Mouse (Mus musculus) G1E-ER4 (cell line): Measurements from ENCODE around the gene Zic5. TPM values are rescaled to one million over a fixed set of nuclear protein-coding genes. Genes with fewer than 3 reads are reported as not detected.

ENCODE experiments used
- GATA1 ChIP-seq: IDR thresholded peaks from one replicate; pipeline ENCODE4 v1.8.0; 2012; ENCODE audit warnings: low read length, inconsistent platforms
- polyA plus RNA-seq: library from polyadenylated mRNA; stranded (reverse); fragments of >175 nt; gene quantifications from 2 replicates; pipeline ENCODE4 v1.2.3, GENCODE M21; 2012

The Zic5 gene
- polyA plus RNA-seq, 1 experiment = not detected

DNA sequence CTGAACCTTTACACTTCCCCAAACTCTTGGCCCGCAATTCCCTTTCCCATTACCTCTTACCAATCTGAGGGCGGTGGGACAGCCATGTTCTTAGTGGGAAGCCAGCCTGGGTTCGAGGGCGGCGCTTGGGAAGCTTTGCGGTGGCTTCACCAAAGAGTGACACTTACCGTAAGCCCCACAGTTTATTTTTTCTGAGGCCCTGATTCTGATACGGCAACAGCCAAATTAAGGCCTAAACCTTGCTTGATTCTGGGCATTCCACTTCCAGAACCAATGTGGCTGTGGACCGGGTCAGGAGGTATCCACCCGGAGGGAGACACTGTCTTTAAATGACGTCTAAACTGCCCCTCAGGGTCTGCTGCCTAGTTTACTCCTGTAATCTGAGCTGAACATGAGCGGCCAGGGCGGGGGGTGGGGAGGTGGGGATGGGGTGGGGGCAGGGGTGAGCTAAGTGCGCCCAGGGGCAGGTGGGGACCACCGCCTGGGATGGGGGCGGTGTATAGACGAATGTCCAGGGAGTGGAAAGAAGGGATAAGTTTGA is 7.8 kb upstream of the Zic5 start:
- TF ChIP-seq GATA1 = no peak

DNA sequence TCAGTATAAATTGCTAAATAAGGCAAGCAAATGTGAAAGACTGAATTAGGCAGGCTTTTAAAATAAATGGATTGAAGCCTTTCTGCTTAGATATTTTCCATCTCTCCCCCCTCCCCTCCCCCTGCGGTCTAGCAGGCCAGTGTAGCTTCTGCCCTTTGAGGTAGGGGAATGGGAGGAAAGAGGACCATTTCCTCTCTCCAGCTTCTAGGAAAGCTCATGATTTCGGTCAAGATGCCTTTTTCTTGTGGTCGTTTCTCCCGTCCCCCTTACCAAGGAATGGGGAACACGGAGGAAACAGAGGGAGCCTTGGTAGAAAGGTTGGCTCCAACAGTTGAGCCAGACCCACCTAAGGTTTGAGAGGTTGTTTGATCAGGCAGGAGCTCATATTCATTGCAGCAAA is 7.2 kb upstream of the Zic5 start:
- TF ChIP-seq GATA1 = no peak

DNA sequence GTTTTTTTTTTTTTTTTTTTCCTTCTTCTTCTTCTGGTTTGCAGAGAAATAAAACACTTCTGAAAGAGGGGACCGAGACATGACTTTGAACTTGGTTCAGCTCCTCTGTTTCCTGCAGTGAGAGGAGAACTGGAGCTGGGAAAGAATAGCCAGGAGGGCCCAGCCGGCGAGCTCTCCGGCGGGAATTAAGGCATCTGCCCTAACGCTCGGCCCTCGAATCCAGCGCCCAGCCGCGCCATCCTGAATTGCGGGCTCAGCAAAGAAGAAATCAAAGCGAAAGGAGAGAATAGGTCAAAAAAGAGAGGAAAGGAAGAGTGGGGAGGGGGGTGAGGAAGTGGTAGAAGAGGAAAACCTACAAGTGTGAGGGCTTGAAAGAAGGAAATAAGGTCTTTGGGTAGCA is 6.7 kb upstream of the Zic5 start:
- TF ChIP-seq GATA1 = no peak

DNA sequence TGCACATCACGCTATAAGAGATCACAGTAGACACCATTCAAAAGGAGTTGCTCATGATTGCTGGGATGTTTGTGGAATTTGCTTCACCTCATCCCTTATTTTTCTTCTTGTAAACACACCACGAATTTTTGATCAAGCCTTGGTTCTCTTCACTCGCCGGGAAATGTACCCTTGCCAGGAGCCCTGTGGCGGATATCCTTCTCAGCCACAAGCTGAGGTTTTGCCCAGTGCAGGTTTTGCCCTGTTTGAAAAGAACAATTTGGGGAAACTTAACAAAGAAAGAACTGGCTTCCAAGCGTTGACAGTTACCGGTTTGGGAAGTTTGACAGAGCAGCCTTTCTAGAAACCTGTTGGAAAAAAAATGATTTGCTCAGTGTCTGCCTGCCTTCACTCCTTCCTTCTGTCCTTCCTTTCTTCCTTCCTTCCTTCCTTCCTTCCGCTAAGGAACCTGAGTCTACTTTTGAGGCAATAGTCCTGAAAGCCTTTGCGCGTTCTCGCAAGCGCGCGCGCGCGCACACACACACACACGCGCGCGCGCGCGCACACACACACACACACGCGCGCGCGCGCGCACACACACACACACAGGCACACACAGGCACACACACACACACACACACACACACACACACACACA is 6.1 kb upstream of the Zic5 start:
- no peak for TF ChIP-seq GATA1

DNA sequence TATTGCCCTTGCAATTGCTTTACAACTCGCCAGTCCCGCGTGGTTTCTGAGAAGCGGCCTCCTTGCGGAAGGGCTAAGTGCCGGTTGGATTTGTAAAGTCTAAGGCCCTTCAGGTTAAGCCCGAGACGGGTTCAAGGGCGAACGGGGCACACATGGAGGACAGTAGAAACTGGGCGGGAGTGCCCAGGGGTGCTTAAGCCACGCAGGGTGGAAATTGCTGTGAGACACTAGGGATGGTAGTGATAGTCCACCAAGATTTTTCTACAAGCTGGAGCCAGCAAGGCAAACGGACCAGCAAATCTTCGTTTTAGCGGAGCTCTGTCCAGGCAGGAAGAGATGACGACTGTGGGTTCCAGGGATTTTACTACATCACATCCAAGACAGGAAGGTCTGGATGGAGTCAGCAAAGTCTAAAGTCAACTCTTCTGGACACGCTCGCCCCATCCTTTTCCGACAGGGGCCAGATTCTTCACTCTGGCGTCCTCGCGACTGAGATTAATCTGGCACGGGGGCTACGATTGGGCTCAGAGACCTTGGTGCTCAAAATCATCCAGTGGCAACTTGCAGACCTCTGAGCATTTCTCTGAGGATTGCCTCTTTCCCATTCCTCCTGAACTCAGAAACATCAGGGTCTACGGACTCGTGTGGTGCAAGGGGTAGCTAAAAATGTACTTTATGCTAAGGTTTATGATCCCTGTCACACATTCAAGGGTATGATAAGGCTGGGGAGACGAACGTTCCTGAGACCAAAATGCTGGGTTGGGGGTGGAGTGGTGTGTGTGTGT is 3.7 kb upstream of the Zic5 start:
- TF ChIP-seq GATA1 = no peak

DNA sequence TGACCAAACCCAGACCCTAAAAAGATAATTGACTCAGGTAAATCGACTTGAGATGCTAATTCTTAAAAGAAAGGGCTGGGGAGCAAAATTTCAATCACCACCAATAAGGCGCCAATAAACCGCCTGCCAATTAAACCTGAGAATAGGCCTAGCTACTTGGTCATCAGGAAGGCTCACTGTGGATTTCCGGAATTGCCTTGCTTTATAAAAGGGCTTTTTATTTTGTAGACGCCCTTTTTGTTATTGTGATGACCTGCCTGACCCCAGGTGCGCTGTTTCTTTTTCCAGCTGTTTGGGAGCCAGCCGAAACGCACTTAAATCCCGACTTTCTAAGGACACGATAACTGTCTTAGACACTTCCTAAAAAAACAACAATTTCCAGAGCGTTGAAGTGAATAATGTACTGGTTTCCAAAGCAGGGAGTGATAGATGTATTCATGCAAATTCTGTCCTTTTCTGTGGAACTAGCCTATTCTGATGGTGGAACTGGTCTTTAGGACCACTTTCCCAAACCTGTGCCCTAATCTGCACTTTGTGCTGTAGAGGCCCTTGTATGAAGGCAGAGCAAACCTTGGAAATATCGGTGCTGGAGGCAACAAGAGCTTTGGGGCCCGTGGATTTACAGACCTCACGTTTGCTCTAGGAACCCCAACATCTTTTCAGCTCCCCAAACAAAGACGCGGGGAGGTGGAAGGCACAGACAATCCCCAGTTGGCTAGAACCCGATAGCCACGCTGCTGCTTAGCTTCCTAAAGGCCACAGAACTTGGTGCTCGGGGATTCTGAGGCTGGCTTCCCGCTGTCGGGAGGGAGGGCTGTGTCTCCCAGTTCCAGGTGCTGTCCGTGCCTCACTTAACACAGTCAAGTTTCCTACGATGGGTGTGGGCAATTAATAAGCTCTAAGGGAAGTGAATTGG is 2.7 kb upstream of the Zic5 start:
- no peak for TF ChIP-seq GATA1

DNA sequence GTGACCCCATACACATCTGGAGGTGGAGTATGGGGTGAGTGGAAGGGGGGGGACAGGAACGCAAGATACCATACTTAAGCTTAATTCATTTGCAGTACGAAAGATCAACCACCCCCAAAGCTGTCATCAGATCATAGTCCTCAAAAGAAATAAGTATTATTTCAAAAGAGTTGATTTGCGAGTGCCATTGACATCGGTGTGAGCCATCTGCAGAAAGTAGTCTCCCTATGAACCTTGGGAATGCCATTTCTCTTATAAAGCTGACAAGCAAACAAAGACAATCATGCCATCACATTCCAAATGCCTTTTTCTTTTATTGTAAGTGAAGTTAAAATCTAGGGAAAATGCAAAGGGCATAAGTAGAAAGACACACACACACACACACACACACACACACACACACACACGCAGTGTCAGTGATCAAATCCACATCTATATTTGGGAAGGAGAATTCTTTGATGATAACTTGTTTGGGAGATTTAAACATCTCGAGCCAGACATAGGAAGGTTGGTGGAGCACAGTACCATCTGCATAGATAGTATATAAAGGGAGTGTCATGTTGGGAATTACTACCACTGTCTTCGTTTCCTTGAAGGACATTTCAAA is 1.4 kb upstream of the Zic5 start:
- no peak for TF ChIP-seq GATA1

DNA sequence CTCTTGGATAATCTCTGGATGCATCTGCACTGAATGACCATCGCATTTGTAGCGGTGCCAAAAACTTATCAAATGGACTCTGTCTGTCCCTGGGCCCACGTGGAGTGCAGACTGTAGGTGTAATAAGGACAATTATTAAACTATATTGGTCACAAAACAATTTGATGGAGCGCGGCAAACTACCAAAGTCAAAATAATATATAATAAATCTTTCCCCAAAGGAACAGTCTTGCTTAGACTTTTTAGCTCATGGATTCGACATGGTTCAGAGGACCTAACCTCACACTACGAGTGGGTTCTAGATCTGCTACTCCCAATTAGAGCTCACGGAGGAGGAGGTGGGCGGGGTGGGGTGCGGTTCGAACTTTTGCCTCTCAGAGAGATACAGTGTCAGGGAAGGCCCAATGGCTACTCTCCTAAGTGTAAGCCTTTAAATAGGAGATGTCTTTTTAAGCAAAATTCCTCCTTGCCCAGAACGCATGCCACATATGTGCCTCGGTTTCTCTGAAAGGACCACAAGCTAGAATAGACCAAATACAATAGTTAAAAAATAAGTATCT is 534 bp upstream of the Zic5 start:
- no peak for TF ChIP-seq GATA1

DNA sequence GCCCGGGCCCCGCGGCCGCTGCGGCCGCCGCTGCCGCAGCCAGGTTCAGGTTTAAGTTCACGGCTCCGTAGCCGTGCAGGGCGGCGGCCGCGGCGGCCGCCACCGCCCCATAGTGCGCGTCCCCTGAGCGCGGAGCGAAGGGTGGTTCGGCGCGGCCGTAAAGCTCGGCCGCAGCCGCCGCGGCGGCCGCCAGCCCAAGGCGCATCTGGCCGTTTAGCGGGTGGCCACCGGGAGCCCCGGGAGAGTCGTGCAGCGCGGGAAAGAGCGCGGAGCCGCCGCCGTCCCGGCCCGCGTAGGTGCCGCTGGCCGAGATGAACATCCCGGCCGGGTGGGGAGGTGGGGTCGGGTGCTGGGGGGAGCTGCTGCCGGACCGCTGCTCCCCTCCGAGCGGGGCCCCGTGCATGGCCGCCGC is 1.1 kb downstream of the Zic5 start:
- TF ChIP-seq GATA1 = no peak

DNA sequence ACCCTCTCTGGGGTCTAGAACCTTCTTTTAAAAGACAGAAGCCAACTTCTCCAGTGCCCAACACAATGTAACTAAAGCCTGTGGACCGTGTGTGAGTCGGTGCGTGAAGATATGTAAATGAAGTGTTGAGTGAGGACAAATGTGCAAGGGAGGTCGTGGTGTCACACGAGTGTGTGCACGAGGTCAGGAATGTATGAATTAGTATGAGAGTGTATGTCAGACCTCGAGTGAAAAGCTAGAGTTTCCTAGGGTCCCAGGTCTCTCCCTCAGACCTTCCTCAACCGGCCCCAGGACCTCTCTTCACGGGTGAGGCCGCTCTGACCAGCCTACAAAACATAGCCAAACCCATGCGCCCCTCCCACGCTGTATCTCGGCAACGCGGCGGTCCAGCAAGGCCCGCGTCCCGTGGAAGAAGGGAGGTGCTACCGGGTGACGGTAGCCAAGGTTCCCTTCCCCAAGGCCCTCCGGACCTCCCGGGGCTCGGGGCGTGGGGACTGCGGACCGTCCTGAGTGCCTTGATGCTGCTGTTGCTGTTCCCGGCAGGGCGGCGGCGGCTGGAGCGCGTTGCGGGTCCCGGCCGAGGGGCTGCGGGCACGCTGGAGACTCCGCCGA is 2.3 kb downstream of the Zic5 start:
- no peak for TF ChIP-seq GATA1

DNA sequence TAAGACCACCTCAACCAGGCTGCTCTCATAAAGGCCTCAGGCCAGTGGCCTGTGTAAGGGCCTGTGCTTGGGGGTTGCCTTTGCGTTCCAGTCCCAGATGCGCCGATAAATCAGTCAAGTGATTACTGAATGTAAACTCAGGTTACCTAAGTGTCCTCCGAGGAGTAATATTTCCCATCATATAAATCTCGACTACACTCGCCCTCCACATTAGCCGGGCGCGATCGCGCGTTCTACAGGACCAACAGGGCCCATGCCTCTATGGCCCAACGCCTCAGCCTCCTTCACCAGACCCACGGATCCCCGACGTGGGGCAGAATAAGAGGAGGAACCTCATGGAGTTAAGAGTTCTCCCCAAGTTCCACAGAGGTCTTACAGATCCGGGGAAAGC is 2.8 kb downstream of the Zic5 start:
- no peak for TF ChIP-seq GATA1

DNA sequence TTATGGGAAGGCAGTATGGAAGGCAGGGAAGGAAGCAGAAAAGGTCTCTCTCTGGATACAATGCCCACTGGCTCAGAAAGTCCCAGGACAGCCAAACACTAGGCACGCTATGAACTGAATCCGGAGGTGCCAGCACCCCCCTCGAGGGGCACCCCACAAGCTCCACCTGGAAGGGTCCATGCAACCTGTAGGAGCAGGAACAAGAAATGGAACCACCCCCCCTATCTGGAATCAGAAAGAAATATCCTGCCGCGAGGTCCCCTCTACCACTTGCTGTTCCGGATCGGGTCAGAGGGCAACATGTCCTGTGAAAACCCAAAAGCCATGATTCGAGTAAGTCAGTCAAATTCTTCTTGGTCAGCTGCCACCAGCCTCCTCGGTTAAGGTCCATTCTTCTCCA is 3.5 kb downstream of the Zic5 start:
- no peak for TF ChIP-seq GATA1

DNA sequence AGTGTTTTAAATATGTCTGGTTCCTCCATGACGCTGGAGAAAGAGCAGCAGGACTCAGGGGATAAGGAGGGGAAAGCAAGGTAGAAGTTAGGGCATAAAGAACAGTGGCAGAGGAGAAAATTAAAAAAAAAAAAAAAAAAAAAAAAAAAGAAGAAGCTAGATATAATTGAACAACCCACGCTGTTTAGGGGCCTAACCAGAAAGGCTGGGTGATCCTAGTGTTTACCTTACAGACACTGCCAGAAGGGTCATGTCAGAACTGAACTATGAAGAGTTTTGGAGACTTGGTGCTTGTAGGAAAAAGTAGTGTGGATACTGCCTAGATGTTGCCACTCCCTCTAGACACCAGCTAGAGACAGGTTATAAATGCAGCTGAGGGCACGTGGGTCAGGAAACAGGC is 4.0 kb downstream of the Zic5 start:
- no peak for TF ChIP-seq GATA1

DNA sequence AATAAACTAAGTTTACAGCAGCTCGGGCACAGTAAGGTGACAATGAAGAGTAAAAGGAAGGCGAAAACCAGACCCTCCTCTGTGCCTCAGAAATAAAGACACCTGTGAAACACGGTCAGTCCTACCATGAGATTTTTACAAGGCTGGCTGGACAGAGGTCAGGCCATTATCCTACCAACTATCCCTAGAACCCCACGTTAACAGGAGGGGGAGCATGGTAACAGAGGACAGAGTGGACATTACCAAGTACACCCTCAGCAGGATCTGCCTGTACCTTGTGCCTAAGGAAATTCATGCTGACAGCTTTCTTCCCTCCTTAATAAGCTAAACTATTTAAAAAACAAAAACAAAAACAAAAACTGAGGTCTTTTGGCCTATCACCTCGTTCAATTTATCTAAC is 5.3 kb downstream of the Zic5 start:
- no peak for TF ChIP-seq GATA1

DNA sequence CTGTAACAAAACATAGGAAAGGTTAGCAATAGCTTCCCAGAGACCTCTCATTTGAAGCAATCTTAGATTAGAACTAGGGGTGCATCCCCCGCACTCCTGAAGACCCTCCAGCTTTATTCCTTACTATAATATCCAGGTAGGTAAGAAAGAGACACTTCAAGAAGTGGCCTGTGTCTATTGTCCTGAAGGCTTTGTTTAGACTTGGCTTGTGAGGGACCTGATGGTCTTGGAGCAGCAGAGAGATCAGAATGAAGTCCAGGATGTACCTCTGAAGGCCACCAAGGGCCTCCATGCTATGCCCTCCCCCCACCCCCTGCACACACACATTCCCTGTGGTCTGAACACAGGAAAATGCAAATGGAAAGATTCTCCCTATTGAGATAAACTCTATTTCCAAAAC is 5.7 kb downstream of the Zic5 start:
- no peak for TF ChIP-seq GATA1
